In the genomic region with DNA sequence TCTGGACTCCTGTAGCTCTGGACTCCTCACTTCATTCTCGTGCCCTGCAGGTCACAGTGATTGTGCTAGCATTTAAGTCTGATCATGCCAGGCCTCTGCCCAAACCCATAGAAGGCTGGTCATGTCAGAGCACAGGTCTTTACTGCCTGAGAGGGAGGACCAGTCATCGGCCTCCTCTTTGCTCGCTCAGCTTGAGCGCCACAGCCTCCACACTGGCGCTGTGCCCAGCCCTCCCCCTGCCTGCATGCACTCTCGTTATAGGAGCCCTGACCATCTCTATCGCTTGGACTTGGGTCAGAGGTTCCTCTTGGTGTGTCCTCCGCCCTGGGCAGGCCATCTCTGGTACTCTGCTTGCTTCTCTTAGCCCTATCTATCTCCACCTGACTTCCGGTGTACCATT, we compare ENCODE assay signal across 7 mouse cellular contexts.
DNase-seq lines count a peak whose midpoint lies in the region; ATAC-seq lines count a peak whose summit lies in the region.

No protein-coding gene starts in this region.

- ATAC-seq in hindbrain, embryonic 15.5 days (ENCODE audit: low FRiP score, low read depth) = peak; percentile 48; the same call in 1 of the 2 replicates
- ATAC-seq in limb, embryonic 11.5 days (ENCODE audit: insufficient number of reproducible peaks, low FRiP score, low TSS enrichment, low read depth) = no peak
- ATAC-seq in CD4-positive, CD25-positive, alpha-beta regulatory T cell, adult 4 months = no peak

- H3K27ac ChIP-seq in hindbrain, embryonic 15.5 days (replicated peaks) = no peak overlapping the region
- no peak overlapping the region for H3K27ac ChIP-seq in hindbrain, embryonic 10.5 days
- peak overlapping the region; percentile 71 for H3K27ac ChIP-seq in embryonic facial prominence, embryonic 10.5 days (replicated peaks)
- no peak overlapping the region for H3K27ac ChIP-seq in limb, embryonic 11.5 days (replicated peaks; ENCODE audit: low read depth, low read length)

- no peak for DNase-seq in hindbrain, embryonic 10.5 days (ENCODE audit: low spot score)
- peak; percentile 40 for DNase-seq in adrenal gland, postnatal 25 days
- DNase-seq in embryonic facial prominence, embryonic 10.5 days (ENCODE audit: low spot score) = no peak
- DNase-seq in limb, embryonic 11.5 days (ENCODE audit: low spot score) = peak; percentile 38
- no peak for DNase-seq in B cell, adult 2 months

- 64% methylated on average over 9 of the region's 9 CpGs for WGBS in hindbrain, embryonic 15.5 days
- 73% methylated on average over 9 of the region's 9 CpGs for WGBS in hindbrain, embryonic 10.5 days
- 65% methylated on average over 9 of the region's 9 CpGs for WGBS in embryonic facial prominence, embryonic 10.5 days
- WGBS in limb, embryonic 11.5 days = 51% methylated on average over 9 of the region's 9 CpGs

- no peaks in the 10 kb centered on the region for H3K36me3 ChIP-seq in hindbrain, embryonic 15.5 days
- H3K36me3 ChIP-seq in hindbrain, embryonic 10.5 days = no peaks in the 10 kb centered on the region
- no peaks in the 10 kb centered on the region for H3K36me3 ChIP-seq in embryonic facial prominence, embryonic 10.5 days (replicated peaks)
- no peaks in the 10 kb centered on the region for H3K36me3 ChIP-seq in limb, embryonic 11.5 days (ENCODE audit: control insufficient read depth, insufficient read depth, low read length)

- no peaks in the 10 kb centered on the region for H3K27me3 ChIP-seq in hindbrain, embryonic 15.5 days
- H3K27me3 ChIP-seq in hindbrain, embryonic 10.5 days (ENCODE audit: insufficient read depth, poor library complexity, severe bottlenecking) = 0 out of 2 replicates have a peak, but pooled peaks cover 4% of the 10 kb centered on the region
- H3K27me3 ChIP-seq in embryonic facial prominence, embryonic 10.5 days (replicated peaks; ENCODE audit: low read depth, poor library complexity, severe bottlenecking) = no peaks in the 10 kb centered on the region
- H3K27me3 ChIP-seq in limb, embryonic 11.5 days (ENCODE audit: control insufficient read depth, insufficient read depth, low read length) = no peaks in the 10 kb centered on the region

- peak overlapping the region; percentile 21; the same call in 1 of the 2 replicates for H3K4me2 ChIP-seq in hindbrain, embryonic 15.5 days
- no peak overlapping the region for H3K4me2 ChIP-seq in limb, embryonic 11.5 days (ENCODE audit: low read depth, severe bottlenecking)

- peaks cover 6% of the 10 kb centered on the region for H3K4me1 ChIP-seq in hindbrain, embryonic 15.5 days (replicated peaks)
- H3K4me1 ChIP-seq in hindbrain, embryonic 10.5 days (replicated peaks) = peaks cover 14% of the 10 kb centered on the region
- peaks cover 31% of the 10 kb centered on the region for H3K4me1 ChIP-seq in embryonic facial prominence, embryonic 10.5 days
- H3K4me1 ChIP-seq in limb, embryonic 11.5 days (ENCODE audit: control insufficient read depth, insufficient read depth, low read length) = peaks cover 10% of the 10 kb centered on the region

- H3K4me3 ChIP-seq in hindbrain, embryonic 15.5 days = no peak overlapping the region
- no peak overlapping the region for H3K4me3 ChIP-seq in hindbrain, embryonic 10.5 days
- no peak overlapping the region for H3K4me3 ChIP-seq in embryonic facial prominence, embryonic 10.5 days
- H3K4me3 ChIP-seq in limb, embryonic 11.5 days (ENCODE audit: low read depth, low read length) = no peak overlapping the region

- H3K9me3 ChIP-seq in hindbrain, embryonic 15.5 days = no peaks in the 10 kb centered on the region
- H3K9me3 ChIP-seq in hindbrain, embryonic 10.5 days = no peaks in the 10 kb centered on the region
- no peaks in the 10 kb centered on the region for H3K9me3 ChIP-seq in embryonic facial prominence, embryonic 10.5 days
- H3K9me3 ChIP-seq in limb, embryonic 11.5 days (ENCODE audit: control insufficient read depth, low read length) = no peaks in the 10 kb centered on the region

- H3K9ac ChIP-seq in hindbrain, embryonic 15.5 days = no peak overlapping the region
- no peak overlapping the region for H3K9ac ChIP-seq in limb, embryonic 11.5 days (ENCODE audit: low read length)

Comparison
In these comparisons a context has a peak if more than half of its experiments do, and no peak if none do; other contexts are left out.
1. DNase-seq: peak in adrenal gland, postnatal 25 days (single experiment) and limb, embryonic 11.5 days (single experiment); none in hindbrain, embryonic 10.5 days (single experiment), embryonic facial prominence, embryonic 10.5 days (single experiment) and B cell, adult 2 months (0 of 2).